Mouse (Mus musculus) liver, embryonic 15.5 days (tissue): Measurements from ENCODE around the gene Tmem116. TPM values are rescaled to one million over a fixed set of nuclear protein-coding genes. Genes with fewer than 3 reads are reported as not detected.
"Not testable (repeated sequence)": the region's sequence is repeated elsewhere in the genome, so short reads cannot be mapped to it uniquely, and the experiment has no call there.

Source experiments
- ATAC-seq: fragments of 200-750 bp; cut with Nextera tagmentation; 2 replicates; pipeline ENCODE4 v1.8.0; 2017; ENCODE audit warnings: moderate number of reproducible peaks, mild to moderate bottlenecking, moderate library complexity; ENCODE audit not compliant: insufficient read depth
- H3K27ac ChIP-seq: fragments of 300-500 bp; sonication (generic); replicated peaks from 2 replicates; pipeline ENCODE4 v1.5.1; 2015; ENCODE audit warnings: mild to moderate bottlenecking, inconsistent platforms
- H3K27me3 ChIP-seq: fragments of 300-500 bp; sonication (generic); 2 replicates; pipeline ENCODE4 v1.6.1; 2015; ENCODE audit warnings: mild to moderate bottlenecking, inconsistent platforms
- H3K36me3 ChIP-seq: fragments of 300-500 bp; sonication (generic); replicated peaks from 2 replicates; pipeline ENCODE4 v1.6.1; 2015; ENCODE audit warnings: moderate library complexity, mild to moderate bottlenecking, inconsistent platforms
- H3K4me1 ChIP-seq: fragments of 300-500 bp; sonication (generic); replicated peaks from 2 replicates; pipeline ENCODE4 v1.6.1; 2015; ENCODE audit warnings: inconsistent platforms
- H3K4me2 ChIP-seq: fragments of 300-500 bp; sonication (generic); 2 replicates; pipeline ENCODE4 v1.6.1; 2015; ENCODE audit warnings: moderate library complexity, mild to moderate bottlenecking, inconsistent platforms
- H3K4me3 ChIP-seq: fragments of 300-500 bp; sonication (generic); replicated peaks from 2 replicates; pipeline ENCODE4 v1.5.1; 2015; ENCODE audit warnings: mild to moderate bottlenecking, inconsistent platforms
- H3K9ac ChIP-seq: fragments of 300-500 bp; sonication (generic); 2 replicates; pipeline ENCODE4 v1.6.1; 2015; ENCODE audit warnings: moderate library complexity, mild to moderate bottlenecking, inconsistent platforms
- H3K9me3 ChIP-seq: fragments of 300-500 bp; sonication (generic); replicated peaks from 2 replicates; pipeline ENCODE4 v1.6.1; 2016; ENCODE audit warnings: inconsistent platforms
- WGBS: fragments of 180-500 bp; shearing (Covaris S2); methylation state at CpG from one replicate; pipeline ENCODE4 v1.1.7; 2015; ENCODE audit warnings: mixed read lengths; ENCODE audit not compliant: insufficient replicate concordance; 5-methylcytosine and 5-hydroxymethylcytosine counted together
- polyA plus RNA-seq: library from polyadenylated mRNA; unstranded; fragments of >200 nt; fragmentation: Nextera tagmentation; extraction: Ambion mirVana; gene quantifications from 2 replicates; pipeline ENCODE4 v1.2.1, GENCODE M21; 2015

The Tmem116 gene
- polyA plus RNA-seq, 1 experiment from 2014 or later: 0.81 TPM

DNA sequence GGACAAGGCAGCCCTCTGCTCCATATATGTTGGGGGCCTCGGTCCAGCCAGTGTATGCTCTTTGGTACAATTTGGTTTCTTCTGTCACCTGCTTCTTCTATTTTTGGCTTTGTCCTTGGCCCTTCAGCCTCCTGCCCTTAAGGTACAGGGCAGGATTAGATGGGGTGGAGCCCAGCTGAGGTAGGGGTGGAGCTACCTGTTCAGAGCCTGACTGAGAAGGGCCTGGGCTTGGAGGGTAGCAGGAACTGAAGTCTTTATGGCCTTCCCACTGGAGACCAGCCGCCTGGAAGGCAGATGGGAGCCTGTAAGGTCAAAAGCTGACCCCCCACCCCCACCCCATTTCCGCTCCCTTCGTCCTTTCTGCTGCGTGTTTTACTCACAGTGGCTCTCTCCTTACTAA lies 11.3 kb downstream of the Tmem116 start:
- 60% methylated on average over 5 of the region's 5 CpGs for WGBS
- H3K4me1 ChIP-seq: peaks cover 25% of the 10 kb centered on the region
- H3K36me3 ChIP-seq: no peaks in the 10 kb centered on the region
- H3K27ac ChIP-seq: 0 out of 2 replicates have a peak overlapping the region, but pooled peaks have one; percentile 33
- H3K4me2 ChIP-seq: peak overlapping the region; percentile 10; the same call in 1 of the 2 replicates
- no peaks in the 10 kb centered on the region for H3K27me3 ChIP-seq
- H3K9ac ChIP-seq: no peak overlapping the region
- H3K9me3 ChIP-seq: no peaks in the 10 kb centered on the region
- H3K4me3 ChIP-seq: no peak overlapping the region
- no peak for ATAC-seq

GRCm38 (mm10) chr5:121463601-121464250 lies 12.0 kb downstream of the Tmem116 start:
- Histone ChIP-seq H3K4me1 (peaks cover 25% of the 10 kb centered on the region), H3K36me3 (no peaks in the 10 kb centered on the region), H3K27me3 (no peaks in the 10 kb centered on the region), H3K9ac (no peak overlapping the region), H3K9me3 (no peaks in the 10 kb centered on the region), H3K27ac (0 out of 2 replicates have a peak overlapping the region, but pooled peaks have one; percentile 11), H3K4me3 (no peak overlapping the region), H3K4me2 (no peak overlapping the region)
- no peak for ATAC-seq
- 58% methylated on average over 5 of the region's 5 CpGs for WGBS

- Histone ChIP-seq H3K9ac (0 out of 2 replicates have a peak overlapping the region, but pooled peaks have one; percentile 6), H3K27ac (no peak overlapping the region), H3K4me2 (no peak overlapping the region), H3K36me3 (no peaks in the 10 kb centered on the region), H3K4me1 (peaks cover 40% of the 10 kb centered on the region), H3K4me3 (no peak overlapping the region), H3K9me3 (no peaks in the 10 kb centered on the region), H3K27me3 (no peaks in the 10 kb centered on the region)
- no peak for ATAC-seq
- WGBS: 29% methylated on average over 3 of the region's 3 CpGs
These were observed 17.9 kb downstream of the Tmem116 start for GRCm38 (mm10) chr5:121469566-121469965.

DNA sequence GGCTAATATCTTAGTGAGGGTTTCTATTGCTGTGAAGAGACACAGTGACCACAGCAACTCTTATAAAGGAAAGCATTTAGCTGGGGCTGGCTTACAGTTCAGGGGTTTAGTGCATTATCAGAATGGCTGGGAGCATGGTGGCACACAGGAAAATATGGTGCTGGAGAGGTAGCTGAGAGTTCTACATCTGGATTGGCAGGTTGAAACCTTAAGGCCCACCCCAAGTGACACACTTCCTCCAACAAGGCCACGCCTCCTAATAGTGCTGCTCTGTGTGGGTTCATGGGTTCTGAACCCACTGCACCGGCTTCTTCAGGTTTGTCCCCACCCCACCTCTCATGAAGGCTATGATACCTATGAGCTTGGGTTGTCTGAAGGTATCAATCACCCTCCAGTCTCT lies 20.7 kb downstream of the Tmem116 start:
- ATAC-seq: no peak
- no peaks in the 10 kb centered on the region for H3K36me3 ChIP-seq
- H3K9me3 ChIP-seq: no peaks in the 10 kb centered on the region
- no peak overlapping the region for H3K9ac ChIP-seq
- WGBS: 78% methylated on average over 2 of the region's 2 CpGs
- no peak overlapping the region for H3K4me2 ChIP-seq
- 0 out of 2 replicates have a peak overlapping the region, but pooled peaks have one; percentile 35 for H3K27ac ChIP-seq
- no peaks in the 10 kb centered on the region for H3K27me3 ChIP-seq
- no peak overlapping the region for H3K4me3 ChIP-seq
- H3K4me1 ChIP-seq: peaks cover 66% of the 10 kb centered on the region

DNA sequence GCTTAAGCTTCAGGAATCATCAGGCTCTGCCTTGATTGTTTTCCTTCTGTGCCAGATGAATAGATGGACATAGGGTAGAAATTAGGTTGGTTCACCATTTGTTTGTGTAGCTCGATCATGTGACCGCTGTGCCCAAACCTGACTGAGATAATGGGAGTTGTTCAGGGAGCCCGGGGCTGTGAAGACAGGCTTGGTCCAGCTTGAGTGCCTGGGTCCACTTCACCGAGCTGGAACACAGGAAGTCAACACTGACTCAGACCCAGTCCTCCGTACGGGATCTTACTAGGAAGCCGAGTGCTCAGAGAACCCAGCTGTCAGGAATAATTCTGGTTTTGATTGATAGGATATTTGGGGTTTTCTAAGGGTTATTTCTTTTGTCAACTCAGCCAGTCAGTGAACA lies 22.9 kb downstream of the Tmem116 start:
- 70% methylated on average over 7 of the region's 7 CpGs for WGBS
- no peak for ATAC-seq
- Histone ChIP-seq H3K27ac (no peak overlapping the region; the same call in 1 of the 2 replicates), H3K9ac (no peak overlapping the region; the same call in 1 of the 2 replicates), H3K36me3 (no peaks in the 10 kb centered on the region), H3K9me3 (no peaks in the 10 kb centered on the region), H3K4me3 (no peak overlapping the region), H3K4me2 (no peak overlapping the region), H3K4me1 (peaks cover 67% of the 10 kb centered on the region), H3K27me3 (no peaks in the 10 kb centered on the region)

DNA sequence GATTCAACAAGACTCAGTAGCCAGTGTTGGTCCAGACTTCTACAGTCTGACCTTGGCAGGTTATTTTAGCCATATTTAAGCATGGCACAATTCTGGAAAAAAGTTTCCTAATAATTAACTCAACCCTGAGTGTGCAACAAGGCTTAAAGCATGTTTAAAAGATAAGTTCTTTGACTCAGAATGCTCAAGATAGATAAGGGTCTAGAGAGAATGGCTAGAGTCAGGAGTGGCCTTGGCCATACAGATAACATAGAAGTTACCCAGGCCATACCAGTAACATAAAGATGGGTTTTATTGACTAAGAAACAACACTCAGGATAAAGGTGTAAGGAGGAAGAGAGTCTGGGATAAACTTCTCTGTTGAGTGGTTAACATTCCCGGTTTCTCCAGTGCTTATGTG lies 24.3 kb downstream of the Tmem116 start:
- H3K9ac ChIP-seq: no peak overlapping the region
- no peaks in the 10 kb centered on the region for H3K27me3 ChIP-seq
- H3K36me3 ChIP-seq: no peaks in the 10 kb centered on the region
- ATAC-seq: peak; percentile 85
- no peak overlapping the region for H3K4me3 ChIP-seq
- 23% methylated on average over 1 of the region's 1 CpGs for WGBS
- H3K4me2 ChIP-seq: peak overlapping the region; percentile 21; the same call in 1 of the 2 replicates
- no peaks in the 10 kb centered on the region for H3K9me3 ChIP-seq
- H3K27ac ChIP-seq: peak overlapping the region; percentile 71
- peaks cover 53% of the 10 kb centered on the region for H3K4me1 ChIP-seq

DNA sequence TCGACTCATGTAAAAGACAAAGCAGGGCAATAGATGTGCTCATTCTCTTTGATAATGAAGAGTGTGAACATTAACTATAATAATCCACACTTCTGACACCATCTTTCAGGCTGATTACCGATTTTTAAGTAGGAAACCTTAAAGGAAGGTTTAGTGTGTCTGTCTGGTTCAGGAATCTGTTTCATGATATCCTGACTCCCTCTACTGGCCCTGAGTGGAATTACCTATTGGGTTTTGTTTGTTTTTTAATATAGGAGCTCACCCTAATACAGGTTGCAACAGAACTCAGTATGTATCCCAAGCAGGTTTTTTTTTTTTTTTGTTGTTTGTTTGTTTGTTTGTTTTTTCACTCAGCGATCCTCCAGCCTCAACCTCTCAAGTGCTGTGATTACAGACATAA lies 26.0 kb downstream of the Tmem116 start:
- Histone ChIP-seq H3K4me3 (no peak overlapping the region), H3K4me2 (no peak overlapping the region), H3K27ac (no peak overlapping the region), H3K27me3 (no peaks in the 10 kb centered on the region), H3K9ac (no peak overlapping the region), H3K36me3 (no peaks in the 10 kb centered on the region), H3K9me3 (no peaks in the 10 kb centered on the region), H3K4me1 (peaks cover 39% of the 10 kb centered on the region)
- no peak for ATAC-seq
- WGBS: 29% methylated on average over 3 of the region's 3 CpGs

- H3K4me3 ChIP-seq: no peak overlapping the region
- ATAC-seq: no peak
- no peaks in the 10 kb centered on the region for H3K36me3 ChIP-seq
- H3K4me2 ChIP-seq: no peak overlapping the region
- 61% methylated on average over 5 of the region's 5 CpGs for WGBS
- H3K27ac ChIP-seq: no peak overlapping the region
- H3K9me3 ChIP-seq: no peaks in the 10 kb centered on the region
- H3K9ac ChIP-seq: no peak overlapping the region
- no peaks in the 10 kb centered on the region for H3K4me1 ChIP-seq
- H3K27me3 ChIP-seq: no peaks in the 10 kb centered on the region
These were observed 33.1 kb downstream of the Tmem116 start for GRCm38 (mm10) chr5:121484801-121485200.

DNA sequence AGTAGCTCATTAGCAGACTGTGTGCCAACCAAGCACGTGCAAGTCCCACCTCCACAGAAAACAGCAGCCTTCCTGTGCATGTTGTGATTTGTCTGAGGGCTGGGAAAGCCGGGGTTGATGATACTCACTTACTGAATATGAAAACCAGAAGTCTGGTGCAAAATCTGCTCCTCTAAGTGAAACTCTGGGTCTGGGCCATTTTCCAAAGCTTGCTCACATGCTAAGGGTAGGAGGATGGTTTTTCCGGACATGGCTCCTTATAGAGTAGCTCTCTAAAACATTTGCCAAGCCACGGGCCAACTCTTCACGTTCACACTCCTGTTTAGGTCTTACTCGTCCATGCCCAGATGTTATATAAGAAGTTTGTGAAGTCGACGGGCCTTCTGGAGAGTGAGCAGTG lies 41.6 kb downstream of the Tmem116 start:
- no peaks in the 10 kb centered on the region for H3K9me3 ChIP-seq
- no peaks in the 10 kb centered on the region for H3K27me3 ChIP-seq
- no peak overlapping the region for H3K4me3 ChIP-seq
- no peak overlapping the region for H3K9ac ChIP-seq
- ATAC-seq: no peak
- H3K36me3 ChIP-seq: no peaks in the 10 kb centered on the region
- H3K4me2 ChIP-seq: no peak overlapping the region
- WGBS: 50% methylated on average over 8 of the region's 8 CpGs
- no peak overlapping the region for H3K27ac ChIP-seq
- H3K4me1 ChIP-seq: no peaks in the 10 kb centered on the region

GRCm38 (mm10) chr5:121500719-121501118 lies 49.0 kb downstream of the Tmem116 start:
- H3K27me3 ChIP-seq: 0 out of 2 replicates have a peak, but pooled peaks cover 3% of the 10 kb centered on the region
- H3K27ac ChIP-seq: no peak overlapping the region
- peak; percentile 34; the same call in 1 of the 2 replicates for ATAC-seq
- no peaks in the 10 kb centered on the region for H3K9me3 ChIP-seq
- no peak overlapping the region for H3K9ac ChIP-seq
- 19% methylated on average over 7 of the region's 7 CpGs for WGBS
- no peaks in the 10 kb centered on the region for H3K36me3 ChIP-seq
- peaks cover 9% of the 10 kb centered on the region for H3K4me1 ChIP-seq
- peak overlapping the region; percentile 50 for H3K4me2 ChIP-seq
- no peak overlapping the region for H3K4me3 ChIP-seq

DNA sequence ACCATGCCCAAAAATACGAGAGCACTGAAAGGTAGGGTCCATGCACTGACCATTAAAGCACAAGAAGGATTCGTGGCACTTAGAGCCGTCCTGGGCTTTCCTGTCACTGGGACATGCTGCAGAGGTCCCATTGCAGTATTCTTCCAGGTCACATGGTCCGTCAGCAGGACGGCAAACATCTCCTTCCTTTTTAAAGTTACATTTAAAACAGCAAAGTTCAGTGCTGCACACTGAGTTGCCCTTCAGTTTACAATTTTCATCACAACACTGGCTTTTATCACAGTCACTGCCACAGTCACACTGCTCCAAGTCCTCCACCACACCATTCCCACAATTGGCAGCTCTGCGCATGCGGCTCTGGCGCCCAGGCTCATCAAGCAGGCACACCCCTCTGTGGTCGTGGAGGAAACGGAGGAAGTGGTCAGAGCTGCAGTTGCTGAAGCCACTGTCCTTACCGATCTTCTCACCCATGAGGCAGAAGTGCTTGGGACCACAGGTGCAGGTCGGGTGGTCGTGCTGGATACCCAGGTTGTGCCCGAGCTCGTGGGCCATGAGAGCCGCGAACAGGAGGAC lies 49.8 kb downstream of the Tmem116 start:
- 16% methylated on average over 10 of the region's 17 CpGs for WGBS
- peak overlapping the region; percentile 22; the same call in 1 of the 2 replicates for H3K4me3 ChIP-seq

More for the DNA sequence above, 49.8 kb downstream of the Tmem116 start:
- ATAC-seq: 0 out of 2 replicates have a peak, but pooled peaks have one; percentile 31
- not testable (repeated sequence) for H3K9ac ChIP-seq, H3K9me3 ChIP-seq, H3K36me3 ChIP-seq, H3K27ac ChIP-seq, H3K4me1 ChIP-seq, H3K27me3 ChIP-seq
- H3K4me2 ChIP-seq: peak overlapping the region; percentile 50
